Mouse (Mus musculus): Measurements from ENCODE around the gene Taf9.

The Taf9 gene

DNA sequence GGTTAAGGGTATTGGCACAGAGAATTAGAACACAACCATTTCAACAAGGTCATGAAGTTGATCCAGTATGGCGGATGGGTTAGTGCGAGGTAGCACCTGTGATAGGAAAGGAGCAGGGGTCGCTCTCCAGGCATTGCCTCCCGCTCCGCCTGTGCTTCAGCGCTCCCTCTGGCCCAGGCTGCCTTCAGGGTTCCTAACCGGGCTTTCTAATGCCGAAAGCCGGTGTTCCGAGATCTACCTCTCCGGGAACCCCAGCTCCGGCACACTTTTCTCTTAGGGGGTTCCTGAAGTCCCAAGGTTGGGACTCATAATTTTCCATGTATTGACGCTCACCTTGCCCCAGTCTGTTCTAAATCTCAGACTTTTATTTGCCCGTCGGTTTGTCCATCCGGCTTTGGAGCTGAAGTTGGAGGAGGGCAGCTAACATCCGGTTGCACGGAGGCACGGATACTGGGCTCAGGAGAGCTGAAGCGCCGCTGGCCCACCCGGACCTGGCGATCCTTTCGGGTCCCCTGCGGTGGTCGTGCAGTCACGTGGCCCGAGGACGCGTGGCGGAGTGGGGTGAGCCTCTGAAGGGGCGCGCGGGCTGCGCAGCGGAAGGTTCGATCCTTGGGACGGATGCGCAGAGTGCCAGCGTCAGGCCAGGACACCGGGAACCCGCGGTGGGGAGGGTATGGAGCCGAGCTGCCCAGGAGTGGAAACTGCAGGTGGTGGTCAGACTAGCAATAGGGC lies 18.1 kb downstream of the Taf9 start, which contains the start of gene Ccdc125:
Gene Ccdc125 (plus strand): TSS at position 427 of the 732 bp plus-strand sequence.
- DNase-seq (ENCODE audit: inconsistent age in 2 of 2, low spot score in 1 of 2), result peak; percentile 18 to 71

DNA sequence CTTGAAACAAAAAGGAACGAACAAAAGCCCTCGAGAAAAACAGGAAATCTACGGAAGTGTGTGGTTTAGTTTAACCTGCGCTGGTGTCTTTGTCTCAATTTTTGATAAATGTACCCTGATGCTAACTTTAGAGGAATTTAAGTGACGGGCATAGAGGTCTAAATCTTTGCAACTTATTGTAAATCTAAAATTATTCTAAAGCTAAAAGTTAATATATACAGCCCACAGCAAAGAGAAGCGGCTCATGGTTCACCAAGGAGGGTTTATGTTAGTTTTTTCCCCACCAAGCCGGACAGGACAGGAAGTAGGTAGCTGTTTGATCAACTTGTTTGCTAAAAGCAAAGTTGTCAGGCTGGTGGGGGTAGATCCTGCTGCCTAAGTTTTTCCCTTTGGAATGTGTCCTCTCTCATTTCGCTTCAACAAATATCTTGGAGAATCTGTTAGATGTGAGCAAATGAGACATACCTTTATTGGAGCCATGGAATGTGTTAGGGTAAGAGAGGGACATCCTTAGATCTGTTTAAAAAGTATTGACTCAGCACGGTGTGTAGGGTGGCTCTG lies 18.9 kb downstream of the Taf9 start:
- no peak for DNase-seq (ENCODE audit: inconsistent age in 2 of 2, low spot score in 1 of 2)

- DNase-seq (ENCODE audit: inconsistent age in 2 of 2, low spot score in 1 of 2), result no peak
These were observed 24.7 kb downstream of the Taf9 start for GRCm38 (mm10) chr13:100675936-100676635.

GRCm38 (mm10) chr13:100681615-100682014 lies 30.2 kb downstream of the Taf9 start:
- no peak for DNase-seq (ENCODE audit: inconsistent age in 2 of 2, low spot score in 1 of 2)

DNA sequence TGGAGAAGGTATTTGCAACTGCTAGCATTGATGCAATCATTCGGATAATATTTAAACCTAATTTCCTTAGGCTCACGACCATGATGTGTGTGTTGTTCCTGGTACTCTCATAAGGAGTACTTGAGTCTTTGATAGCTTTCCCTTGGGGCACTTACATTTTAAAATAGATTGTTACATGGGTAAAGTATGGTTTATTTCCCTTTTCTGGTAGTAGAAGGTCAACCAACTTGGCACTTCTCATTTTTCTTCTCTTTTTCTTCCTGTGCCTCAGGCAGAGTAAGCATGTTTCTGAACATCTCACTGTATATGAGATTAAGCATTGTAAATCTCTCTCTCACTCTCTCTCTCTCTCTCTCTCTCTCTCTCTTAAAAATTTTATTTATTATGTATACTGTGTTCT lies 31.5 kb downstream of the Taf9 start:
- no peak for DNase-seq (ENCODE audit: inconsistent age in 2 of 2, low spot score in 1 of 2)

- DNase-seq (ENCODE audit: inconsistent age in 2 of 2, low spot score in 1 of 2), result no peak
These were observed 33.0 kb downstream of the Taf9 start for GRCm38 (mm10) chr13:100684355-100684754.

- DNase-seq (ENCODE audit: inconsistent age in 2 of 2, low spot score in 1 of 2), result no peak
These were observed 36.1 kb downstream of the Taf9 start for GRCm38 (mm10) chr13:100687513-100687912.

- no peak for DNase-seq (ENCODE audit: inconsistent age in 2 of 2, low spot score in 1 of 2)
These were observed 46.2 kb downstream of the Taf9 start for GRCm38 (mm10) chr13:100697541-100697940.

- DNase-seq (ENCODE audit: inconsistent age in 2 of 2, low spot score in 1 of 2), result no peak
These were observed 47.5 kb downstream of the Taf9 start for GRCm38 (mm10) chr13:100698866-100699265.

GRCm38 (mm10) chr13:100703468-100703867 lies 52.1 kb downstream of the Taf9 start:
- DNase-seq (ENCODE audit: inconsistent age in 2 of 2, low spot score in 1 of 2), result no peak
